Mouse (Mus musculus): ENCODE results near the gene Golga2. TPM values are rescaled to one million over a fixed set of nuclear protein-coding genes. Genes with fewer than 3 reads are reported as not detected.
A peak's percentile ranks its signal among the peaks of the same experiment; 100 is the strongest.

Gene Golga2
- polyA plus RNA-seq, 1 experiment from 2014 or later, result 27.4 TPM

- no peaks in the 10 kb centered on the region for H3K36me3 ChIP-seq (ENCODE audit: control insufficient read depth, insufficient read depth)
- no peaks in the 10 kb centered on the region for H3K9me3 ChIP-seq (replicated peaks; ENCODE audit: control insufficient read depth, low read length)
- ATAC-seq (replicated peaks; ENCODE audit: extremely low read depth, insufficient read depth, low FRiP score), result no peak
- peaks cover 18% of the 10 kb centered on the region for H3K4me1 ChIP-seq (ENCODE audit: control insufficient read depth, insufficient read depth, low read length)
- H3K27ac ChIP-seq (ENCODE audit: low read length), result no peak overlapping the region
- peak overlapping the region; percentile 76 for H3K9ac ChIP-seq (ENCODE audit: low read length)
- peaks cover 14% of the 10 kb centered on the region for H3K27me3 ChIP-seq (ENCODE audit: control insufficient read depth, insufficient read depth, low read length)
- 12% methylated on average over 34 of the region's 42 CpGs for WGBS
- H3K4me2 ChIP-seq (ENCODE audit: low read depth, low read length), result peak overlapping the region; percentile 98
- peak overlapping the region; percentile 61 for H3K4me3 ChIP-seq (ENCODE audit: low read length)
Observed at GRCm38 (mm10) chr2:32311443-32312317, 24.5 kb downstream of the Golga2 start.

DNA sequence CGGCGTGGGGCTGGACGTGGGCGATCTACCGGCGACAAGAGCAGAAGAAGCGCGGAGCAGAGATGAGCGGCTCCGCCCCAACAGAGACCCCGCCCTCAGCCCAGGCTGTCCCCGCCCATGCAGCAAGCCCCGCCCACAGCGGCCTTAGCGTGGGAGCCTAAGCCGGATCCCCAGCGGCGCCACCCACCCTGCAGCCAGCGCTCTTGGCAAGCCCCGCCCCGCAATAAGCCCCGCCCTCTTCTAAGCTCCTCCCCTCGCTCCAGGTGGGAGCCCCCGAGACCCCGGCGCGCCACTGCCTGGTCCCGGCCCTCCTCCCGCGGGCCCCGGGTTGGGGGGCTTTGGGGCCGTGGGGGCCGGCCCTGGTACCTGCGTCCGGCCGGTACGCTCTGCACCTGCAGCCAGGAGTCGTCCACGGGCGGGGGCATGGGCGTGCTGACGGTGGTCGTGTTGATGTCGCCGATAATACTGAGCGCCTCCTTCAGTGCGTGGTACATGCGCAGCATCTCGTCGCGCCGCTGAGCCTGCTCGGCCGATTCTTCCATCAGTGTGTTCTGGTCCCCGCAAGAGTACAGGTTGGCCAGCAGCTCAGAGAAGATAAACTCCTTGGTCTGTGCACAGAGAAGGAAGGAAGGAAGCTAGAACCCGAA, 25.3 kb downstream of the Golga2 start:
- 2% methylated on average over 56 of the region's 56 CpGs for WGBS
- Histone ChIP-seq H3K4me1 (ENCODE audit: control insufficient read depth, insufficient read depth, low read length) (peaks cover 22% of the 10 kb centered on the region), H3K27me3 (ENCODE audit: control insufficient read depth, insufficient read depth, low read length) (peaks cover 17% of the 10 kb centered on the region), H3K9ac (ENCODE audit: low read length) (peak overlapping the region; percentile 76), H3K4me2 (ENCODE audit: low read depth, low read length) (peak overlapping the region; percentile 98), H3K4me3 (ENCODE audit: low read length) (peak overlapping the region; percentile 61), H3K27ac (ENCODE audit: low read length) (no peak overlapping the region), H3K9me3 (replicated peaks; ENCODE audit: control insufficient read depth, low read length) (no peaks in the 10 kb centered on the region), H3K36me3 (ENCODE audit: control insufficient read depth, insufficient read depth) (no peaks in the 10 kb centered on the region)
- ATAC-seq (replicated peaks; ENCODE audit: extremely low read depth, insufficient read depth, low FRiP score), result peak; percentile 82

DNA sequence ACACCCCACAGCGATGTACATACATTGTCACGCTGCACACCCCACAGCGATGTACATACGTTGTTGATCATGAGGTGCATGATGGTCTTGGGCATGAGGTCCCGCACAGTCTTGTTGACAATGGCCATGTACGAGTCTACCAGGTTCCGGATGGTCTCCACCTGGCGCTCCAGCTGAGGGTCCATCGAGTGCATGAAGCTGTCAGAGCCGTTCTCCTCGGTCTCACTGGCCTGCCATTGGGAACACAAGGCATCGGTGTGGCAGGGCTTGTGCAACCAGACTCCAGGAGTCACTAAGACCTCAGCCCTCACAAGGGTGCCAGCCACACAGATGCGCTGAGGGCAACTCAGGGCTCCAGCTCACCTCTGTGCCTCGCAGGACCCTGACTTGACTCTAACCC, 27.6 kb downstream of the Golga2 start:
- WGBS, result 91% methylated on average over 14 of the region's 14 CpGs
- Histone ChIP-seq H3K4me1 (ENCODE audit: control insufficient read depth, insufficient read depth, low read length) (peaks cover 35% of the 10 kb centered on the region), H3K4me2 (ENCODE audit: low read depth, low read length) (no peak overlapping the region)

GRCm38 (mm10) chr2:32315751-32316150, 28.6 kb downstream of the Golga2 start:
- Histone ChIP-seq H3K9me3 (replicated peaks; ENCODE audit: control insufficient read depth, low read length) (no peaks in the 10 kb centered on the region), H3K4me1 (ENCODE audit: control insufficient read depth, insufficient read depth, low read length) (peaks cover 35% of the 10 kb centered on the region), H3K27me3 (ENCODE audit: control insufficient read depth, insufficient read depth, low read length) (peaks cover 26% of the 10 kb centered on the region), H3K4me2 (ENCODE audit: low read depth, low read length) (no peak overlapping the region), H3K4me3 (ENCODE audit: low read length) (no peak overlapping the region), H3K27ac (ENCODE audit: low read length) (peak overlapping the region; percentile 38), H3K9ac (ENCODE audit: low read length) (no peak overlapping the region), H3K36me3 (ENCODE audit: control insufficient read depth, insufficient read depth) (no peaks in the 10 kb centered on the region)
- no peak for ATAC-seq (replicated peaks; ENCODE audit: extremely low read depth, insufficient read depth, low FRiP score)
- 14% methylated on average over 8 of the region's 8 CpGs for WGBS

More for the DNA sequence above, 27.6 kb downstream of the Golga2 start:
- Histone ChIP-seq H3K9ac (ENCODE audit: low read length) (no peak overlapping the region), H3K36me3 (ENCODE audit: control insufficient read depth, insufficient read depth) (no peaks in the 10 kb centered on the region), H3K27me3 (ENCODE audit: control insufficient read depth, insufficient read depth, low read length) (peaks cover 26% of the 10 kb centered on the region), H3K27ac (ENCODE audit: low read length) (no peak overlapping the region; the same call in 1 of the 2 replicates), H3K4me3 (ENCODE audit: low read length) (no peak overlapping the region), H3K9me3 (replicated peaks; ENCODE audit: control insufficient read depth, low read length) (no peaks in the 10 kb centered on the region)
- no peak for ATAC-seq (replicated peaks; ENCODE audit: extremely low read depth, insufficient read depth, low FRiP score)

GRCm38 (mm10) chr2:32316887-32317656, 29.9 kb downstream of the Golga2 start:
- WGBS, result 58% methylated on average over 20 of the region's 20 CpGs
- Histone ChIP-seq H3K36me3 (ENCODE audit: control insufficient read depth, insufficient read depth) (no peaks in the 10 kb centered on the region), H3K4me2 (ENCODE audit: low read depth, low read length) (no peak overlapping the region), H3K4me3 (ENCODE audit: low read length) (no peak overlapping the region), H3K4me1 (ENCODE audit: control insufficient read depth, insufficient read depth, low read length) (peaks cover 27% of the 10 kb centered on the region), H3K27me3 (ENCODE audit: control insufficient read depth, insufficient read depth, low read length) (peaks cover 18% of the 10 kb centered on the region), H3K9me3 (replicated peaks; ENCODE audit: control insufficient read depth, low read length) (no peaks in the 10 kb centered on the region), H3K9ac (ENCODE audit: low read length) (no peak overlapping the region), H3K27ac (ENCODE audit: low read length) (peak overlapping the region; percentile 74)
- ATAC-seq (replicated peaks; ENCODE audit: extremely low read depth, insufficient read depth, low FRiP score), result peak; percentile 14; the same call in 1 of the 2 replicates

GRCm38 (mm10) chr2:32317791-32318417, 30.7 kb downstream of the Golga2 start:
- H3K27me3 ChIP-seq (ENCODE audit: control insufficient read depth, insufficient read depth, low read length), result peaks cover 15% of the 10 kb centered on the region
- ATAC-seq (replicated peaks; ENCODE audit: extremely low read depth, insufficient read depth, low FRiP score), result peak; percentile 84
- WGBS, result 10% methylated on average over 17 of the region's 19 CpGs
- no peaks in the 10 kb centered on the region for H3K9me3 ChIP-seq (replicated peaks; ENCODE audit: control insufficient read depth, low read length)
- peak overlapping the region; percentile 74 for H3K9ac ChIP-seq (ENCODE audit: low read length)
- no peaks in the 10 kb centered on the region for H3K36me3 ChIP-seq (ENCODE audit: control insufficient read depth, insufficient read depth)
- H3K4me1 ChIP-seq (ENCODE audit: control insufficient read depth, insufficient read depth, low read length), result peaks cover 26% of the 10 kb centered on the region
- H3K4me2 ChIP-seq (ENCODE audit: low read depth, low read length), result peak overlapping the region; percentile 59
- peak overlapping the region; percentile 82 for H3K27ac ChIP-seq (ENCODE audit: low read length)
- peak overlapping the region; percentile 50 for H3K4me3 ChIP-seq (ENCODE audit: low read length)

GRCm38 (mm10) chr2:32318709-32319585, 31.8 kb downstream of the Golga2 start:
- Histone ChIP-seq H3K4me3 (ENCODE audit: low read length) (peak overlapping the region; percentile 50), H3K4me2 (ENCODE audit: low read depth, low read length) (peak overlapping the region; percentile 59), H3K27me3 (ENCODE audit: control insufficient read depth, insufficient read depth, low read length) (peaks cover 14% of the 10 kb centered on the region), H3K36me3 (ENCODE audit: control insufficient read depth, insufficient read depth) (no peaks in the 10 kb centered on the region), H3K4me1 (ENCODE audit: control insufficient read depth, insufficient read depth, low read length) (peaks cover 26% of the 10 kb centered on the region), H3K9me3 (replicated peaks; ENCODE audit: control insufficient read depth, low read length) (no peaks in the 10 kb centered on the region), H3K9ac (ENCODE audit: low read length) (peak overlapping the region; percentile 74), H3K27ac (ENCODE audit: low read length) (peak overlapping the region; percentile 82)
- ATAC-seq (replicated peaks; ENCODE audit: extremely low read depth, insufficient read depth, low FRiP score), result no peak
- WGBS, result 64% methylated on average over 14 of the region's 14 CpGs
